ENCODE assay signal across 25 mouse cellular contexts in genomic region chr17:87731962-87732361, GRCm38 (mm10).
"Had no signal": no experiment of that assay in that cellular context is flagged by ENCODE, and none has a peak within 500 bp of the region (broad histone marks: within the 10 kb centered on the region; RNA-seq: fewer than 3 reads in every experiment).

No protein-coding gene starts in this region.

- H3K4me1 ChIP-seq: liver, embryonic 13.5 days; liver, embryonic 15.5 days; lung, embryonic 15.5 days; midbrain, embryonic 10.5 days; midbrain, embryonic 12.5 days; neural tube, embryonic 13.5 days; neural tube, embryonic 15.5 days; stomach, embryonic 15.5 days had no signal

- ATAC-seq: liver, postnatal 0 days; lung, postnatal 0 days; midbrain, embryonic 16.5 days had no signal

- DNase-seq: liver, embryonic 13.5 days; liver, postnatal 0 days; lung, adult 2 months; lung, postnatal 14 days; lung, postnatal 4 days; midbrain, embryonic 14.5 days; retina, postnatal 1 day; right cerebral cortex, adult 18-20 months; right cerebral cortex, postnatal 25 days; right cerebral cortex, postnatal 4 days; spleen, adult 18-20 months; thymus, adult 2 months; thymus, postnatal 25 days; thymus, postnatal 4 days had no signal

- H3K27ac ChIP-seq: liver, embryonic 13.5 days; liver, embryonic 15.5 days; lung, embryonic 15.5 days; midbrain, embryonic 10.5 days; midbrain, embryonic 12.5 days; neural tube, embryonic 13.5 days; neural tube, embryonic 15.5 days; stomach, embryonic 15.5 days; stomach, postnatal 0 days had no signal

- H3K4me3 ChIP-seq: liver, embryonic 13.5 days; liver, embryonic 15.5 days; lung, embryonic 15.5 days; midbrain, embryonic 10.5 days; midbrain, embryonic 12.5 days; myocyte; neural tube, embryonic 13.5 days; neural tube, embryonic 15.5 days; stomach, embryonic 15.5 days had no signal

- H3K27me3 ChIP-seq: liver, embryonic 13.5 days; liver, embryonic 15.5 days; lung, embryonic 15.5 days; midbrain, embryonic 12.5 days; neural tube, embryonic 13.5 days; neural tube, embryonic 15.5 days; stomach, embryonic 15.5 days had no signal

- H3K9ac ChIP-seq: liver, embryonic 13.5 days; liver, embryonic 15.5 days; liver, postnatal 0 days; lung, embryonic 15.5 days; midbrain, embryonic 12.5 days; neural tube, embryonic 13.5 days; neural tube, embryonic 15.5 days; stomach, embryonic 15.5 days had no signal

- H3K9me3 ChIP-seq: liver, embryonic 13.5 days; liver, embryonic 15.5 days; lung, embryonic 15.5 days; neural tube, embryonic 15.5 days; stomach, embryonic 15.5 days had no signal

- H3K36me3 ChIP-seq: liver, embryonic 13.5 days; liver, embryonic 15.5 days; lung, embryonic 15.5 days; midbrain, embryonic 12.5 days; stomach, embryonic 15.5 days had no signal

- H3K4me2 ChIP-seq: liver, embryonic 13.5 days; liver, embryonic 15.5 days; lung, embryonic 15.5 days; midbrain, embryonic 12.5 days; neural tube, embryonic 13.5 days; neural tube, embryonic 15.5 days; stomach, embryonic 15.5 days had no signal
